Mouse (Mus musculus) midbrain, postnatal 0 days (tissue): ENCODE measurements at regions not wholly inside any gene's neighbourhood (a gene's known extent, or its start where the extent isn't known, plus 50 kb on each side); places are given as distances from the start of the nearest gene placed in this dataset.

Experiments
- ATAC-seq: fragments of 200-750 bp; cut with Nextera tagmentation; 2 replicates; pipeline ENCODE4 v1.8.0; 2017; ENCODE audit warnings: moderate number of reproducible peaks, mild to moderate bottlenecking, moderate TSS enrichment, moderate library complexity; ENCODE audit not compliant: low FRiP score
- DNase-seq: peaks from one replicate; pipeline ENCODE4 v3.0.0-alpha.2; 2015; ENCODE audit warnings: low spot score
- H3K27ac ChIP-seq: fragments of 300-500 bp; sonication (generic); 2 replicates; pipeline ENCODE4 v1.5.1; 2014; ENCODE audit warnings: low read depth, mild to moderate bottlenecking, low read length, mixed read lengths
- H3K27me3 ChIP-seq: fragments of 300-500 bp; sonication (generic); 2 replicates; pipeline ENCODE4 v1.6.1; 2014; ENCODE audit warnings: low read length, control low read depth, mixed read lengths; ENCODE audit not compliant: insufficient read depth
- H3K36me3 ChIP-seq: fragments of 300-500 bp; sonication (generic); 2 replicates; pipeline ENCODE4 v1.6.1; 2014; ENCODE audit warnings: low read length, control low read depth, mixed read lengths; ENCODE audit not compliant: insufficient read depth
- H3K4me1 ChIP-seq: fragments of 300-500 bp; sonication (generic); 2 replicates; pipeline ENCODE4 v1.6.1; 2014; ENCODE audit warnings: mild to moderate bottlenecking, control low read depth, antibody characterized with exemption, low read length, mixed read lengths; ENCODE audit not compliant: insufficient read depth
- H3K4me2 ChIP-seq: fragments of 300-500 bp; sonication (generic); 2 replicates; pipeline ENCODE4 v1.6.1; 2014; ENCODE audit warnings: low read depth, mild to moderate bottlenecking, low read length, mixed read lengths; ENCODE audit not compliant: poor library complexity, severe bottlenecking
- H3K4me3 ChIP-seq: fragments of 300-500 bp; sonication (generic); 2 replicates; pipeline ENCODE4 v1.5.1; 2014; ENCODE audit warnings: low read depth, mild to moderate bottlenecking, low read length, moderate library complexity
- H3K9ac ChIP-seq: fragments of 300-500 bp; sonication (generic); replicated peaks from 2 replicates; pipeline ENCODE4 v1.6.1; 2014; ENCODE audit warnings: mild to moderate bottlenecking, low read length, moderate library complexity, mixed read lengths; ENCODE audit not compliant: poor library complexity, severe bottlenecking
- H3K9me3 ChIP-seq: fragments of 300-500 bp; sonication (generic); 2 replicates; pipeline ENCODE4 v1.6.1; 2016; ENCODE audit warnings: low read length, control low read depth
- CTCF ChIP-seq: IDR thresholded peaks from 2 replicates; pipeline ENCODE4 v1.5.1; 2016; ENCODE audit warnings: antibody characterized with exemption, mild to moderate bottlenecking
- WGBS: fragments of 180-500 bp; shearing (Covaris S2); extraction: QIAGEN DNeasy Blood & Tissue Kit; methylation state at CpG from one replicate; pipeline ENCODE4 v1.1.7; 2014; 5-methylcytosine and 5-hydroxymethylcytosine counted together

DNA sequence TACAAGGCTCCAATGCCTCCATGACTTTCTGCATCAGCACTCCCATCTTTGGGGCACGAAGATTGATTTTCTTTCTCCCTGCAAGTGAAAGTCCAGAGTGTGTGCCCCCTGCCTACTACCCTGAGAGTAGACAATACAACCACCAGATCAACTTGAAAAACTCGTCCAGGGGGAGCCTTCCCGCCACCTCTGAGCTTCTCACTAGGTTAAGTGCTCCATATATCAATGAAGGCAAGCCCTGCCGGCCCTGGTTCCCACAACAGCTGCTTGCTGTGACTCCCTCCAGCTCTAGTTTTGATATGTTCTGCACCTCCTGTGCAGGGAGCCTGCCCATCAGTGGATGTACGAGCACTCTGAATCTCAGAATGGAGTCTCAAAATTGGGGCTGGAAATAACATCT, 377.8 kb downstream of the Nr2f2 start:
- no peak overlapping the region for H3K9ac ChIP-seq
- H3K36me3 ChIP-seq, result no peaks in the 10 kb centered on the region
- no peak for TF ChIP-seq CTCF
- no peak overlapping the region for H3K4me3 ChIP-seq
- H3K27me3 ChIP-seq, result peaks cover 18% of the 10 kb centered on the region
- ATAC-seq, result no peak
- no peaks in the 10 kb centered on the region; the same call in 1 of the 2 replicates for H3K4me1 ChIP-seq
- no peak overlapping the region for H3K4me2 ChIP-seq
- no peak for DNase-seq
- WGBS, result 21% methylated on average over 5 of the region's 5 CpGs
- no peak overlapping the region for H3K27ac ChIP-seq
- H3K9me3 ChIP-seq, result no peaks in the 10 kb centered on the region

DNA sequence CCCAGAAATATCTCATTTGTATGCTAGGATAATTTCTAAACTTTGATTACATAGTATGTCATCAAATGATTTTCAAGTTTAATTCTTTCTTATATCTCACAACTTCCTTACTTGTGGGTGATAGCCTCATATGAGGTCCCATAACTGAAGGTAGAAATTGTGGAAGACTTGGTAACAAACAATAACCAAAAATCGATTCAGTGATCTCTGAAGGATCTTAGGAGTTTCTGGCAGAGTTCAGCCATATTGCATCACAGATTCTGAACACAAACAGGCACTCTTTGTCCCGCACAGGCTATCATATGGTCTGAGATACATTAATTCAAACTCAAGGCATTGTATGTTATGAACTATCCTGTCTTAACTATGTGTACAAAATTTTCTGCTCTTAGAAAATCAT, 385.2 kb downstream of the Nr2f2 start:
- Histone ChIP-seq H3K9me3 (no peaks in the 10 kb centered on the region), H3K4me3 (no peak overlapping the region), H3K27ac (no peak overlapping the region), H3K4me2 (no peak overlapping the region), H3K27me3 (no peaks in the 10 kb centered on the region), H3K9ac (no peak overlapping the region), H3K36me3 (no peaks in the 10 kb centered on the region), H3K4me1 (no peaks in the 10 kb centered on the region)
- TF ChIP-seq CTCF, result no peak
- ATAC-seq (no peak), DNase-seq (no peak)
- 79% methylated on average over 2 of the region's 2 CpGs for WGBS

DNA sequence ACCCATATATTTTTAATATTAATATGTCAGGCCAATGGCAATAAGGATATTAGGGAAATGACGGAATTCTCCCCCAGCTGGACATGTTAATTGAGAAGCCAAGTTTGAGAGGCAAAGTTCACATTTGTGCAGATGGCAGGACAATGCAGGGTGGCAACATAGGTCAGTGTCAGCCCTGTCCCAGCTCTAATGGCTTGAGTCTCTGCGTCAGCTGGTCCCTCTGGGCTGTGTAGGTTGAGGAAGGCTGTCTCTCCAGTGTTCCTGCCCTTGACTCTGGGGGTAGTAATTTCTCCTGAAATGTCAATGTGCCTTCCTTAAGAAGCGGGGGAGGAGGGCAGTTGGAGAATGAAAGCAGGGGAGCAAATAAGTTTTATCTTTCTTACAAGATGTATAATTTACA, 390.2 kb downstream of the Nr2f2 start:
- Histone ChIP-seq H3K4me3 (no peak overlapping the region), H3K9me3 (no peaks in the 10 kb centered on the region), H3K9ac (no peak overlapping the region), H3K4me2 (no peak overlapping the region), H3K4me1 (no peaks in the 10 kb centered on the region), H3K27me3 (no peaks in the 10 kb centered on the region), H3K27ac (no peak overlapping the region), H3K36me3 (no peaks in the 10 kb centered on the region)
- TF ChIP-seq CTCF, result no peak
- DNase-seq (no peak), ATAC-seq (no peak)
- 89% methylated on average over 3 of the region's 3 CpGs for WGBS

DNA sequence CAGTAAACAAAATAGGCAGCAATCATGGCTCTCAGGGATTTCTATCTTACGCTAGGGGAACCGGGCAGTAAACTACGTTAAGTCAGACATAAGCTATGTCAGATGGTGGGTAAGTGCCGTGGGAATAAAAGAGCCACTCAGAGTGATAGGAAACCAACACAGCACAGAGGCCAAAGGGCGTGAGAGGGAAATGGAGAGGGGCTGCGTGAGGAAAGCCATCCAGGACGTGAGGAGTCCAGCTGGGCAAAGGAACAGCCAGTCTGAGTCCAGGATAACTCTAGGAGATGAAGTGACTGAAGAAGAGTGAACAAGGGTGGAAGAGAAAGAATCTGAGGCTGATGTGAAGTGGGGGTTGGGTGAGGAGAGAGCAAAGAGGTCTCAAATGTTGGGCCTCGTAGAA, 402.5 kb downstream of the Nr2f2 start:
- DNase-seq, result no peak
- no peaks in the 10 kb centered on the region for H3K27me3 ChIP-seq
- no peak overlapping the region for H3K9ac ChIP-seq
- H3K4me3 ChIP-seq, result no peak overlapping the region
- WGBS, result 89% methylated on average over 8 of the region's 8 CpGs
- H3K27ac ChIP-seq, result no peak overlapping the region
- no peak for TF ChIP-seq CTCF
- no peaks in the 10 kb centered on the region for H3K9me3 ChIP-seq
- no peaks in the 10 kb centered on the region for H3K4me1 ChIP-seq
- no peak for ATAC-seq
- H3K36me3 ChIP-seq, result no peaks in the 10 kb centered on the region
- no peak overlapping the region for H3K4me2 ChIP-seq

DNA sequence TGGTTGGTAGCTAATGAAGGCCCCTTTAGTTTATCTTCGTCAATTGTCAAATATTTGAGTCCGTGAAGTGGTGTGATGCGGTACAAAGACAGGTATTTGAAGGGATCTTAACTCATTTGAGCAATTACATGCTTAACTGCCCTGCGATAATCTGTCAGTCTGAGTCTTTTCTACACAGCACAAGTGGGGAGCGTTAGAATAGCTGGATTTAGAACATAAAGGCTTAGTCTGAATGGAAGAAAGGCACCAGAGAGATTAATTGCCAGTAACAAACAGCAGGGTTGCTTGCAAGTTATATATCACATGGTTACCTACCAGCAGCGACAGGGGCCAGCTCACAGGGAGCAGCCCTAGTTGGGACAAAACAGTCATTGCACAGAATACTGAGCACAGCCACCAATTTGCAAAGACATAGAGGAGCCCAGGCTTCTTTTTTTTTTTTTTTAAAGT, 416.3 kb downstream of the Nr2f2 start:
- Histone ChIP-seq H3K9me3 (no peaks in the 10 kb centered on the region), H3K4me2 (0 out of 2 replicates have a peak overlapping the region, but pooled peaks have one; percentile 26), H3K9ac (no peak overlapping the region), H3K4me1 (no peaks in the 10 kb centered on the region), H3K4me3 (no peak overlapping the region), H3K27ac (no peak overlapping the region), H3K36me3 (no peaks in the 10 kb centered on the region), H3K27me3 (no peaks in the 10 kb centered on the region; the same call in 1 of the 2 replicates)
- no peak for TF ChIP-seq CTCF
- WGBS, result 14% methylated on average over 6 of the region's 6 CpGs
- DNase-seq (peak; percentile 13), ATAC-seq (no peak)

DNA sequence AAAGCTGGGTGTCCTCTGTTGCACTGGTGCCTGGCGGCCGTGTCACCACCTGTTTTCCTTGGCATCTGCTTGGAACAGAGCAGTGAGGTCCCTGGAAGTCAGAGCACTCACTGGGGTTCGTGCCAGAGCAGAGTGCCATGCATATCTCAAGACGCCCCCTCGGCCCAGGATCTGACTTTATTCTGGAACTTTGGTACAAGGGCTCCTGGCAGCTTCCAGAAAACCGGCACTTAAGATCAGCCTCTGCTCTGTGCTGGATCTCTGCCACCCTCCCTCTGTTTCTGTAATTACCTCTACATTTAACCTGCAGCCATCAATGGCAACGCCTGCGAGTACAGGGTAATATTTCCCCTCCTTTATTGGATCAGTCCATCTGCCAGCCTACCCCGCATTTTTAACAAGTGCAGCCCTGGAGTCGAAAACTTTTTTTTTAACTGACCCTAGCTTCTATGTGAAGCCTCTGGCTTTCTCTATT, 416.9 kb downstream of the Nr2f2 start:
- peak; percentile 61 for DNase-seq
- Histone ChIP-seq H3K27me3 (no peaks in the 10 kb centered on the region; the same call in 1 of the 2 replicates), H3K4me1 (no peaks in the 10 kb centered on the region), H3K9ac (no peak overlapping the region), H3K27ac (no peak overlapping the region), H3K4me3 (no peak overlapping the region), H3K9me3 (no peaks in the 10 kb centered on the region), H3K36me3 (no peaks in the 10 kb centered on the region), H3K4me2 (peak overlapping the region; percentile 26)
- TF ChIP-seq CTCF, result no peak
- WGBS, result 22% methylated on average over 10 of the region's 10 CpGs
- no peak for ATAC-seq
